Mouse (Mus musculus) 3T3-L1 (cell line): ENCODE data around the gene Rcan2.

ENCODE experiments used
- DNase-seq: peaks from one replicate; pipeline ENCODE4 v3.0.0-alpha.2; 2015; ENCODE audit warnings: low read depth, low spot score

The Rcan2 gene

DNA sequence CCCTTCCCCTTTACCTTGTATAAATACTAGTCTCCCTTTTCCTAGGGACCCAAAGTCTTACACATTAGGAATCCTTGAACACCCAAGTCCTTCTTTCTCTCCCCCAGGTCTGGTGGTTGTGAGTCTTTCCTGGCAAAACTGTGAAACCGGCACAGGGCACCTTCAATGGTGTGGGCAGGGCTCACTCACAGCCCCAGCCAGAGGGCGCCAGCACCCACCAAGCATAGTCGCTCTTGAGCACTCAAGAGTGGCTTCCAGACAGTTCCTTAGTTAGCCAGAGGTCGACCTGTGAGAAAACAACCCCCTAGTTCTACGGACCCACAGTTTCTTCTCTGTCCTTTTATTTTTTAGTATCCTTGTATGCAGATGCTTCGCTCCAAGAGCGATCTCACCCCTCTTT is at the start of gene Rcan2:
Gene Rcan2, plus strand, starts transcription at position 275 of the 400 bp plus-strand sequence.
- DNase-seq = no peak

DNA sequence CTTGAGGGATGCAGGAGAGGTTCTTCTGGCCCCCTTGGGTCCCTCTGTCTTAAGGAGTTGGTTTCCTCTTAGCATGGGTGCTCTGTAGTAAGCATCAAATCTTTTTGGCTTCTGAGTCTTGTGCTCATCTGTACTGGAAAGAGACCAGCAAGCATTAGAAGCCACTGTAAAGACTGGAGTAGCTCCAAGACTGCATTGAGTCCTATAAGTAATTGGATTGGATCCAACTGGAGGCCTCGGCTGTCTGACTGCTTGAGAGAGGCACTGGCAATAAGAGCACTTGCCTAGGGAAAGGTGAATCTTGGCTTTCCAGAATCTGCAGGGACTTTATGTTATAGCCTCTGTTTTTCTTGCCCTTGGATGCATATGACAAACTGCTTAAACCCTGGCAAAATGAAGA is 48.3 kb upstream of the Rcan2 start:
- DNase-seq = no peak

DNA sequence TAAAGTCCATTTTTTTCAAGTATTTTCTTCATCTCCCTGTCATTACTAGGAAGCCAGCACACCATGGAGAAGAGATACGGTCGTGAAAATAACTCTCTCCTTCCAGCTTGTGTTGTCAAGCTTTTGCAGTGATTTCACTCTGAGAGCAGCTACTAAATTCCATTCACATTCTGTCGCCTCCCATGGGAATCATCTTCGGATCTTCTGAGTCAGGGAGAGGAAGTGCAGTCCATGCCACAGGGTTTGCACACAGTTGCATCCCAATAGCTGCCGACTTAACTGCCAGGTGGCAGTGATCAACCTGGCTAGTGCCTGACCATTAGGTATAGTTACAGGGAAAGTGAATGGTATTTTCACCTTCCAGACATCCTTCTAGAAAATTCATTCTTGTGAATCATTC is 46.5 kb upstream of the Rcan2 start:
- peak; percentile 58 for DNase-seq

DNA sequence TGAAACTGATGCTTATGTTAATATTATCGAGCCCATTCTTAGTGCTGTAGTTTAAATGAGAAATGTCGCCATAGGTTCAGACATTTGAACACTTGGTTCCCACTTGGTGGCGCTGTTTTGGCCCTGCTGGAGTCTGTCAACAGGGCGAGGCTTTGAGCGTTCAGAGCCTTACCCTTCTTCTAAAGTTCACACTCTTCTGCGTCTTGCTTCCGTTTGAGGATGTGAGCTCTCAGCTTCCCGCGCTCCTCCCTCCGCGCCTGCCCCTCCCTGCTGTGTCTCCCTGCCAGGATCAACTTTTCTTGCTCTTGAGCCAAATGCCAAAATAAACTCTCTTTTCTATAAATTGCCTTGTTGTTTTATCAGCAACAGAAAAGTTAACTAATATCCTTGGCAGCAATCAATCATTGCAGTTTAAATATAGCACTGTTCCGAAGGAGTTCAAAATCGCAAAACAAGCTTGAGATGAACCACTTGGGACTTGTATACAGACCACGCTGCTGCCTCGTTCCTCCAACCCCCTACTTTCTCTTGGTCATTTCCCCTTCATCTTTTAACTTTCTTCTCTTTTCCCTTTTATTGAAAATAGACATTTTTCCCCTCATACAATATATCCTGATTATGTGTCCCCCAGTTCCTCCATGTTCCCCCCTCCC is 42.4 kb upstream of the Rcan2 start:
- no peak for DNase-seq

DNA sequence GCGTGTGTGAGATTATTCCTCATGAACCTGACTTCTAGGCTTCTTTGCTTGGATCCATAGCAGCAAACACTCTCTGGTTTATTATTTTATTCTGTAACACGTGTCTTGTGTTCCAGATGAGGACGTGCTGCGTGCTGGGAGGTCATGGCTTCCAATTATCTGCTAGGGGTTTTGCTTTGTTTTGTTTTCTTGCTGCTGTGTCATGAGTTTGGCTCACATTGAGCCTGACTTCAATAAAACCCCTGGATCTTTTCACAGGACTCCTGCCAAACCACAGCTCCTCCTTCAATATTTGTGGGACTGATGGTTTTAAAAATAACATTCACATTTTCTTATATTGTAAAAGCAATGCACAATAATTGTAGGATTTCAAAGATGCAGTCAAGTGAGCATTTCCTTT is 16.6 kb upstream of the Rcan2 start:
- peak; percentile 91 for DNase-seq

DNA sequence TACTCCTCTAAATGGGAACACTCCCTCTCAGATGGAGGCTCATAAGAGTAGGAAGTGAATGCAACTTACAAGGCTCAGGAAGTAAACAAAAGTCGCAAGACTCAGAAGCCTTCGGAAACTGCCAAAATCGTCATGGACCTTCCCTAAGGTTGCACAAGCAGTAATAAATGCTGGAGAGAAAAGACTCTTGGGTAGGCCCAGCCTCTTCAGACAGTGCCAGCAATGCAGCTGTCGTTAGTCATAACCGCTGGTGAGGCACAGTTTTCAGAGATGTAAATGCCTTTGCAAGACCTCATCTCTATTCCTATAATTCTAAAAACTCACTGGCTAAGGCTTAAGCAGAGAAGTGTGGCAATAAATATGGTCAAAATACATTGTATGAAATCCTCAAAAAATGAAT is 12.9 kb upstream of the Rcan2 start:
- no peak for DNase-seq

DNA sequence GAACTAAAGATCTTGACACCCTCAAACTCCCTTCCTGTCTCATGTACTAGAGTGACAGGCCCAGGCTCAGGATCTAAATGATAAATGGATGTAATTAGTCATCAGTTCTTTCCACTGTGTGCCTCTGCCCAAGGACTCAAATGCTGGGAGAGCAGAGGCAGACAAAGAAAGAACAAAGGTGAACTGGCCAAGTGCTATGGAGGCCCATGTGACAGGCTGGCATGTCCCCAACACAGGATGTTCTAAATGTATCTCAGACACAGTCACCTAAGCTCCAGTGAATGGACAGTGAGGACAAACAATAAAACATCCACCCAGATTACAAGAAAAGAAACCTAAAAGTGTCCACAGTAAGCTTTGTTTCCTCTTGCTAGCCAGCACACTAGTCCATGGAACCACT is 11.8 kb upstream of the Rcan2 start:
- DNase-seq = no peak

DNA sequence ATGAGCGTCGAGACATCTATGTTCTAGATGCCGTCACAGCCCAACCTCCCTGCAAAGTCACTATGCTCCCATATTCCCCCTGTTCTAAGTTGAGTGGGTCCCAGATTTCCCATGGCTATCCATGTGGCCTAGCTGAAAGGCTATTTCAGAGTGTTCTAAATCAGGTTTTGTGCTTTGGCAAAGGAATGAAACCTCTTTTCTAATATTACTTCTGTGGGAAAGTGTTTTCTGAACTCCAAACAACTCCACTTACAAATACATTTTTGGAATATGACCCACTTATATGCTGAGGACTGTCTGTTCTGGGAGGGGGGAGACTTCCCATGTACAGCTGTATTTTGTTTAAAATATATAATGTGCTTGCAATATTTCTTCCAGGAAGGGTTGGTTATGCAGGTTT is 9.4 kb upstream of the Rcan2 start:
- DNase-seq = no peak

DNA sequence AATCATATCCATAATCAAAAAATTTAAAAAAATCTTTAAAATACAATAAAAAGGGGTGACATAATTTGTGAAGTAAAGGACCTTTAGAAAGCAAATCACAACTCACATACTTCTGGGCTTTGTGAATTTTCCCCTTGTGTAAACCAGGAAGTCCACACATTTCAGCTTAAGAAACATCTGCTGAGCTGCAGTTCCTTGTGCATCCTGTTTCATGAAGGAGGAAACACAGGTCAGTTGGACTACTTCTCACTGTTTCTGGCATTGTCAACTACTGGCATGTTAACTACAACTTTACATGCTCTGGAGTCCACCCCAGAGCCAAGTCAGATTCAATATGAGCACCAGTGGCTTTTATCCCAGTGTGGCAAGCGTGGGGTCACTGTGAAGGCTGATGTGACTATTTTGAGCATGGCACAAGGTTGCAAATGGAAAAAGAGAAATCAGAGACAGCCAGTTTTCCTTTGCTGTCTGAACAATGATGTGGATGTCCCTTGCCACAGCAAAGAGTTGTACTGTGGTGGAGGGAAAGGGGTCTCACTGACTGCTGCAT is 6.3 kb upstream of the Rcan2 start:
- no peak for DNase-seq

DNA sequence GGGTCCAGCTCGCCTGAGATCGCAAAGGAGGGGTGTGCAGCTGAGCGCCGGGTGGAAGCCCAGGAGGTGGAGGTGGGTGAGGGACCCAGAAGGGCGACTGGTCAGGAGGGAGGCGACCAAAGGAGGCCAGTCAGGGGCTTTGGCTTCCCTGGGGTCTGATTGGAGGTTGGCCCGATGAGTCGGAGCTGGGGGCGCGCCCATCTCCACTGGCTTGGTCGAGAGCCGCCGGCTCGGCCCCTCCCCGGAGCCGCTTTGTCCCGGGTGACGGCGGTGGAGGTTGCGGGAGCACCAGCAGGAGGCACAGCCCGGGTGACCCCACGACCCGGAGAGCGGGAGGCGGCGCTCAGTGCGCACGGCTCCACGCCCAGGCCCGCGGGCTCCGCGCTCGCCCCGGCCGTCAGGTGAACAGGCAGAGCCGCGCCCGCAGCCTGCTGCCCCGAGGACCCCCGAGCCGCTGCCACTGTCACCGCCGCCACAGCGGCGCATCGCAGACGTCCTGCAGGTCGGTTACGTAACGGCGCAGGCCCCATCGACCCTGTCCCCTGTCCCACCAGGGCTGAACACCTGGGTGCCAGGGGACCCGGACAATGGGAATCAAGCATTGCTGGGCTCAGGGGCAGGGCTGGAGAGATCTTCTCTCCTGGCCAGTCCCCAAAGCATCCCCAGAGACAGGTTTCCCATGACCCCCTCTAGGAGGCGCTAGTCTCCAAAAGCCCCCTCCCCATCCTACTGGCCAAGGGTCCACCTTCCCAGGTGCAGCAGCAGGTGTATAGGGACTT is 633 bp downstream of the Rcan2 start:
- no peak for DNase-seq

DNA sequence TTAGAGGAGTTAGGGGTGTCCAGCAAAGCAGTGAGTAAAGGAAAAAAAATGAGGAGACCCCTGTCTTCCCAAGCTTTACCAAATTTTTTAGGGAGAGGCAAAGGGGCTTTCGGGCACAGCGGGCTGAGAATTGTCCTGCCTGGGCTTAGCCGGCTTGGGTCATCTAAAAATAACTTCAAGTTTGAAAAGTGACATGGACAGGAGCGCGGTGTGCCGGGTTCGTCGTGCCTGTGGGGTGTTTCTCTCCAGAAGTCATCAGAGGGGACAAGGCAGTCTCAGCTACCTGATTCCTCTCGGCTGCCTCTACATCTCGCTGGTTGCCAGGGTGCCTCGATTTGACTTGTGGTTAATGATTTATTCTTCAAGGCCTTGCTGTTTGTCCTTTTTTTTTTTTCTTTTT is 1.3 kb downstream of the Rcan2 start:
- no peak for DNase-seq

DNA sequence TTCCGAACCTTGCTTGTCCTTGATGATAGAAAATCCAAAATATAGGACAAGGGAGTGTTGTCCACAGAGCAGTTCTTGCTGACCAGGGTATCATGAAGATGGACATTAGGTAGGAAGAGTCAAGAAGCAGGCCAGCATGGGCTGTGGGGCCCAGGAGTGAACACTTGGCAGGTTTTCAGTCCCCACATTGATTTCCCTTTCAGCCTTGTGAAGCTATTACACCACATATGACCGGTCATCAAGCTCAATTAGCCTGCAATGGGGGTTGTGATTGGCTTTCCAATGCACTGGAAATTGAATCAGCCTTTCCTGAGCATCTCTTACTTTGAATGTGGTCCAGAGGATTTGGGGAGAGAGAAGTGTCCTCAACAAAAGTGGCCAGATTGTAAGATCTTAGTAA is 2.0 kb downstream of the Rcan2 start:
- no peak for DNase-seq

DNA sequence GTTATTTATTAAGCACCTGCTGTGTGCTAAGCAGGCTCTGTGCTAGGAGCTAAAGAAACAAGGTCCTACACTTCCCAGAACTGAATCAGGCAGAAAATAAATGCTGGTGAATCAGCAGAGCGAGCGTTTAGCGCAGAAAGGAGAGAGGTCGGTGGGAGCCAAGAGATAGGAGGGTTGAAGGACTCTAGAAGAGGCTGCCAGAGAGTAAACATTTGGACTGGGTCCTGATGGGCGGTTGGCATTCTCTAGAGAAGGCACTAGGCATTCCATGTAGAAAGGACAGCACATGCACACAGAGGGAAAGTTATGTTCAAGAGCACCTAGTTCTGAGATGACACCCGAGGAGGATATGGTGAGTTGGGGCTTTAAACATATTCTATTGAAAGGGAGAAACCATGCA is 2.6 kb downstream of the Rcan2 start:
- DNase-seq = no peak

DNA sequence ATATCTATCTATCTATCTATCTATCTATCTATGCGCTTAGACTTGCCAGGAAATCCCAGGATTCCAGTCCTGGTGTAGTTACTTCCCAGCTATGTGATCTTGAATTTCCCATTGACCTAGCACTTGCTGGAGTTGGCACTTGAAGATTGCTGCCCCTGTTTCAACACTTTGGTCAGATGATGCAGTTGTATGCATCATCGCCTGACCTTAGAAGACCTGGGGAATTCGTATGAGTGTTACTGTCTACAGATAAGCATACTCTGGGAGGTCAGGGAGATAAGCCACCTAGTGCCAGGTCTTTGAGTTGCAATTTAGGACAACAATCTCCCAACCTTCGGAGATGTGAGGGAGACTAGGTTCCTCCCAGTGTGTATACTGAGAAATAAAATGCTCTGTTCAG is 5.7 kb downstream of the Rcan2 start:
- DNase-seq = peak; percentile 25

DNA sequence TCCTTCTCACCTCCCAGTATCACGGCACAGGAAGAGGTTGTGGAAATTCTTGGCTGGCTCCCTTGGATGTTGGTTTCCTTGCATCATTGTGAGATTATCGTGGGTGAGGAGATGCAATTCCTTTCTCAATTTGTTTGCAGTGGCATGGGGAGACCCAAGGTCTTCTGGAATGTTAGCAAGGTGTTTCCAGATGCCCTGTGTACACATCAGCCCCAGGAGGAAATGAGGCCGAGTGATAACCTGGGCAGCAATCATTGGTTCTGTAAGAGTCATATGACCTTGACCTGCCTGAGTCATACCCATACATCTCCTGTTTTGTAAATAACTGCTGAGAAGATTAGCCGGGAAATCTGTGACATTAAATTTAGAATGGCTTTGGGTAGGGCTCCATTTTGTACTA is 10.3 kb downstream of the Rcan2 start:
- no peak for DNase-seq

DNA sequence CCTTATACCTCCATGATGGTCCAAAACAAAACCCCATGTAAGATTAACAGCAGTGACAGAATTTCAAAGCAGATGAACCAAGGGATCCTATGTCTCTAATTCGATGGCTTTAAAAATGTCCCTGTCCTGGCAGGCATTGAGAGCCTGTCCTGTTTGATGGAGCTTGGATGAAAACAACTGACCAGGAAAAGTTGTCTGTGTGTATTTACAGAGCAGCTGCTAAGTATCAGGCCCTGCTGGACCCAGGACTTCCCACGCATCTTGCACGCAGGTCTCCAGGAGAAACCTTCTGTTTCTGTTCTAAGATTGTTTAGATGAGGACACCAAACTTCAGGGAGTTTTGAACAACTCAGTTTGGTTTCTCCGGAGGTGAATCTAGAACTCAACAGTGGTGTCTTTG is 14.2 kb downstream of the Rcan2 start:
- no peak for DNase-seq

DNA sequence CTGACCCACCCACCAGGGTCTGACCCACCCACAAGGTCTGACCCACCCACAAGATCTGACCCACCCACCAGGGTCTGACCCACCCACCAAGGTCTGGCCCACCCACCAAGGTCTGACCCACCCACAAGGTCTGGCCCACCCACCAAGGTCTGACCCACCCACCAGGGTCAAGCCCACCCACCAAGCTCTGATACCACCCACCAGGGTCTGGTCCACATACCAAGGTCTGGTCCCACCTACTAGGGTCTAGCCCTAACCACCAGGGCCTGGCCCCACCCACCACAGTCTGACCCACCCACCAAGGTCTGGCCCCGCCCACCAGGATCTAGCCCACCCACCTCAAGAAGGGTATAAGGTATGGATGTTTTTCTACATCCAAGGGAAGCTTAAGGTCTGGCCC is 15.3 kb downstream of the Rcan2 start:
- no peak for DNase-seq

DNA sequence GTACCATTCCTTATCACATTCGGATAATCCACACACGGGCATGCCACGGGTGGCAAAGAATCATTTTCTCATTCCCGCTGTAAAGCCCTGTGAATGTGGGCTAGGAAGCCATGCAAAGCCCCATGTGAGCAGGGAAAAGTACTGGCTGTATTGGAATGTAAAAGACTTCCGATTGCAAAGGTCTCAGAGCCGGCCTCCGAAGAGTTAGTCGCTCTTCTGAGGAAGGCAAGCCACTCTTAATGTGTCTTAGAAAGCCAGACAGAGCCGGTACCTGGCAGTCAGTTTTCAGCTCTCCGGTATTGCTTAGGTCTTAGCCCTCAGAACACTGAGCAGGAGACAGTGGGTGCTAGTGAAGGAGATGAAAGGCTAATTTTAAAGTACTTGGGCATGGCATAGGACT is 16.0 kb downstream of the Rcan2 start:
- DNase-seq = no peak

DNA sequence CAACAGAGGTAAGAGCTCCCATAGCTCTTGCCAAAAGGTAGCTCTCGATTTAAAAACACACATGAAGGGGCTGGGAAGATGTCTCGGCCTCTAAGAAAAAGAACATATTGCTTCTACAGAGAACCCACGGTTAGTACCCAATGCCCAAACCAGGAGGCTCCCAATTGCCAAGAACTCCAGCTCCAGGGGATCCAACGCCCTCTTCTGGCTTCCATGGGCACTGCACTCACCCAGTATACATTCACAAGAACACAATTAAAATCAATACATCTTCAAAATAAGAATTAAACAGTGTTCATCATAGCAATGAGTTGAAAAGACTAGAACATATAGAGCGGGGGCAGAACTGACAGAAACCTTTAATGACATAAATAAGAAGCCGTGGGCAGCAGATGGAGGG is 17.2 kb downstream of the Rcan2 start:
- DNase-seq = no peak

DNA sequence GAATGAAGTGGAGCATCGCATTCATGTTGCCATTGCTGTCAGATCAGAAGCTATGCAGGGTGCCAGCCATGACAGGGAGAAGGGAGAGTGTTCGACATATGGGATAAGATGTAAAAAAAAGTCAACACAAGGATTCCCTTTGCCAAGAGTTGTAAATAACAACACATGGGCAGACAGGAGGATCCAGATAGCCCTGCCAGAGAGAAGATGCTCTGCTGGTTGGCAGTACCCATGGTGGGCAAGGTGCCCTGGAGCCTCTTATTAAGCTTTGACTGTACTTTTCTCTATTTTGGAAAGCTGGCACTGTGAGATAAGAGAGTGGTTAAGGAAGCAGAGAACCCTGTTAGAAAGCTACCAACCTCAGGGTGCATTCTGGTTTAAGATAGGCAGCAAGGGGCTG is 19.8 kb downstream of the Rcan2 start:
- no peak for DNase-seq

DNA sequence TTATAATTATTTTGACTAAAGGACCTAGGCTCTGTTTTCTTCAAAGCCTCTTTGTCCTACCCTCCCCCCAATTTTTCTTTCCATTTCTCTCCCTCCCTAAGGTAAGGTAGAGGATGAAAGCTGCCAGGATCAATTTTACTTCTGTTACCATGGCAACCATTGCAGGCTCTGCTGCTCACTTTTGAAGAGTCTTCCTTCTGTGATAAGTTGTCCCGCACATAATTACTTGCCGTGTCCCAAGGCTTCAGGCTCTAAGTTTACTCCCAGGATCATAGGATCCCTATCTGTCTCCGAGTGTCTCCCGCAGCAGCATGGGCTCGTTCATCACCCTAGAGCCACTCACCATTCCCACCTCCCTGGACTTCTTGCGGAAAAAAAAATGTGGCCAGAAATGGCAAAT is 21.1 kb downstream of the Rcan2 start:
- DNase-seq = no peak

DNA sequence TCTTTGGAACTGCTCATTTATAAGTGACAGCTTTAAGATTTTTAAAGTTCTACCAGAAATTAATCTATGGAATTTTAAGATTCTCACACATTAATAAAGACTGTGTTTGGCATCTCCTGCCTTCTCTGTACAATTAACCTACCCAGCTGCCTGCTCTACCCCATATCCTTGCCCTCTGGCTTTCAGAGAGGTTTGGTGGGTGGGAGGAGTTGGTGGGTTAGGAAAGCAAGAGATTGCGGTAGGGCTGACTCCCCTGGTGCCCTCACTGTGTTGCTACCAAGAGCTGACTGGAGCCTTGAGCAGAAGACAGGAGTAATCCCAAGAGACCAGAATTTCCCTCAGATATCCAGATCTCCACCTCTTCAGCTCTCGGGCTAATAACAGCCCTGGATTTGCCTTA is 21.5 kb downstream of the Rcan2 start:
- no peak for DNase-seq

DNA sequence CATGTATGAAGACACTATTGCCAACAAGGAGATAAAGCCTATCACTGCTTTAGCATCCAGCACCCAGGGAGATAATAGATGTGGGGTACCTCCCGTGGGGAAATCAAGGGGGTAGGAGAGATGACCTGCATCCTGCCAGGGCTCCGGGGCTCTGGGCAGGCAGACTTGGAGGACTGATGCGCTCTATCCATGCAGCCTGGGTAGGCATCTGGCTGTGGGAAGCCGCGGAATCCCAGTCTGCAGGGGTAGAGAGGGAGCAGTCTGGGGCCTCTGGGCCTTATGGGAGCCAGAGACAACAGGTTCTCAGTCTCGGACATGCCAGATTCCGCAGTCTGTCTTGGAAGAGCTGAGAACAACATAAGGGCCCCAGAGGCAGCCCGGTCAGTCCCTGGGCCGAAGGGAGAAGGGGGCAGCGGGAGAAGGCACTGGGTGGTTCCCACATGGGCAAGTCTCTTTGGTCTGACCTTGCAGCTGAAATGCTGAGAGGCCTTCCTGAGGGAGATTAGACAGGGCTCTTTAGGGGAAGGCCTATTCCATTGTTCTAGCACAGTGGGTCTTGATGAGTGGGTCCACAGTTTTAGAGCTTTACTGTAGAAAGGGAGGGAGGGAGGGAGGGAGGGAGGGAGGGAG is 23.7 kb downstream of the Rcan2 start:
- DNase-seq = no peak
